Mouse (Mus musculus) heart, adult 2 months (tissue): Measurements from ENCODE around the gene Zfp207.

Experiments used
- CTCF ChIP-seq: fragments of 200-600 bp; IDR thresholded peaks from 2 replicates; pipeline ENCODE4 v1.8.1; 2022; ENCODE audit warnings: antibody characterized with exemption, mild to moderate bottlenecking, moderate library complexity
- EP300 ChIP-seq: fragments of 200-500 bp; IDR thresholded peaks from 2 replicates; pipeline ENCODE4 v1.6.1; 2011; ENCODE audit warnings: low read depth, low read length, control low read depth; ENCODE audit not compliant: insufficient read depth
- POLR2A ChIP-seq: fragments of 200-500 bp; IDR thresholded peaks from 2 replicates; pipeline ENCODE4 v1.6.1; 2011; ENCODE audit warnings: mild to moderate bottlenecking, low read depth, low read length, control low read depth; ENCODE audit not compliant: insufficient read depth

DNA sequence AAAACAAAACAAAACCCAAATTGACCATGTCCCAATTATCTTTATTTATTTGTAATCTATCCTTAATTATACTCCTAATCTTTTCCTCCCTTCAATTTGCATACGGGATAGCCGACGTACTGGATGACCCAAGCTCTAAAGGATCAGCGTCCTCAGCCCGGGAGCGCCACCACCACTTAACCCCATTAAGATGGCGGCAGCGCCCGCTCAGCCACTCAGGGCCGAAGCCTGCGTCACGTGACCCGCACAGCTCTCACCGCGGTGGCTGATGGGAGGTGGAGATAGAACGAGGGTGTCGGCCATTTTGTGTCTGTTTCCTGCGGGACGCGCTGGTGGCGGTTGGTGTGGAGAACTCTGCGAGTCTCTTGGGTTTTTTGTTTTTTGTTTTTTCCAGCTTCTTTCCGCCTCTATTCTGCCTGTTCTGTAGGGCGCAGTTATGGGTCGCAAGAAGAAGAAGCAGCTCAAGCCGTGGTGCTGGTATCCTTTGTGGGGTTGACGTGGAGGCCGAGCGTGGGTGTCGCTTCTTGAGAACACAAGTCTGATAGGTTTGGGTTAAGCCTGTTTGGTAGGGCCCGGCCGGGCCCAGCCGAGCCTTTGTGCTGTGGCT is at the start of gene Zfp207:
- TF ChIP-seq POLR2A, result peak; percentile 99
- TF ChIP-seq CTCF, result no peak
- no peak for TF ChIP-seq EP300
